Mouse (Mus musculus): ENCODE measurements around the gene Nmnat3.
"Not testable (repeated sequence)": the region's sequence is repeated elsewhere in the genome, so short reads cannot be mapped to it uniquely, and the experiment has no call there.

Gene Nmnat3

GRCm38 (mm10) chr9:98287135-98287534 is at the start of gene Nmnat3:
Gene Nmnat3, plus strand, starts transcription at chr9:98287435.
- DNase-seq (ENCODE audit: low read depth, low spot score): not testable (repeated sequence)

GRCm38 (mm10) chr9:98243481-98243880 is 43.8 kb upstream of the Nmnat3 start:
- no peak for DNase-seq (ENCODE audit: low read depth, low spot score)

GRCm38 (mm10) chr9:98244223-98244622 is 43.0 kb upstream of the Nmnat3 start:
- peak; percentile 26 for DNase-seq (ENCODE audit: low read depth, low spot score)

GRCm38 (mm10) chr9:98245226-98245625 is 42.0 kb upstream of the Nmnat3 start:
- no peak for DNase-seq (ENCODE audit: low read depth, low spot score)

GRCm38 (mm10) chr9:98246351-98246750 is 40.9 kb upstream of the Nmnat3 start:
- DNase-seq (ENCODE audit: low read depth, low spot score): no peak

GRCm38 (mm10) chr9:98260210-98260609 is 27.0 kb upstream of the Nmnat3 start:
- DNase-seq (ENCODE audit: low read depth, low spot score): no peak

GRCm38 (mm10) chr9:98261461-98262011 is 25.7 kb upstream of the Nmnat3 start:
- DNase-seq (ENCODE audit: low read depth, low spot score): no peak

- DNase-seq (ENCODE audit: low read depth, low spot score): no peak
Observed at GRCm38 (mm10) chr9:98264916-98265315, 22.3 kb upstream of the Nmnat3 start.

- no peak for DNase-seq (ENCODE audit: low read depth, low spot score)
Observed at GRCm38 (mm10) chr9:98272734-98273133, 14.5 kb upstream of the Nmnat3 start.

- DNase-seq (ENCODE audit: low read depth, low spot score): no peak
Observed at GRCm38 (mm10) chr9:98275080-98275479, 12.2 kb upstream of the Nmnat3 start.

GRCm38 (mm10) chr9:98280162-98280561 is 7.1 kb upstream of the Nmnat3 start:
- no peak for DNase-seq (ENCODE audit: low read depth, low spot score)

GRCm38 (mm10) chr9:98285606-98286301 is 1.5 kb upstream of the Nmnat3 start:
- DNase-seq (ENCODE audit: low read depth, low spot score): no peak

GRCm38 (mm10) chr9:98289665-98290064 is 2.4 kb downstream of the Nmnat3 start:
- no peak for DNase-seq (ENCODE audit: low read depth, low spot score)

GRCm38 (mm10) chr9:98290591-98290990 is 3.4 kb downstream of the Nmnat3 start:
- no peak for DNase-seq (ENCODE audit: low read depth, low spot score)

- peak; percentile 98 for DNase-seq (ENCODE audit: low read depth, low spot score)
Observed at GRCm38 (mm10) chr9:98296383-98297201, 9.4 kb downstream of the Nmnat3 start.

GRCm38 (mm10) chr9:98297234-98297936 is 10.2 kb downstream of the Nmnat3 start:
- peak; percentile 34 for DNase-seq (ENCODE audit: low read depth, low spot score)

- DNase-seq (ENCODE audit: low read depth, low spot score): no peak
Observed at GRCm38 (mm10) chr9:98297937-98298595, 10.8 kb downstream of the Nmnat3 start.

- no peak for DNase-seq (ENCODE audit: low read depth, low spot score)
Observed at GRCm38 (mm10) chr9:98298761-98299160, 11.5 kb downstream of the Nmnat3 start.

- DNase-seq (ENCODE audit: low read depth, low spot score): no peak
Observed at GRCm38 (mm10) chr9:98299235-98299634, 12.0 kb downstream of the Nmnat3 start.

- no peak for DNase-seq (ENCODE audit: low read depth, low spot score)
Observed at GRCm38 (mm10) chr9:98300582-98300981, 13.3 kb downstream of the Nmnat3 start.

- no peak for DNase-seq (ENCODE audit: low read depth, low spot score)
Observed at GRCm38 (mm10) chr9:98307011-98307410, 19.8 kb downstream of the Nmnat3 start.
